Mouse (Mus musculus) C2C12 (cell line): ENCODE measurements around the gene Rras2.

Experiments used
- CEBPB ChIP-seq: IDR thresholded peaks from one replicate; pipeline ENCODE4 v1.6.1; 2011; ENCODE audit warnings: low read depth, mild to moderate bottlenecking, control low read depth, moderate library complexity
- CTCF ChIP-seq: IDR thresholded peaks from one replicate; pipeline ENCODE4 v1.5.1; 2011; ENCODE audit not compliant: control insufficient read depth, insufficient read depth, insufficient read length
- FOSL1 ChIP-seq: IDR thresholded peaks from one replicate; pipeline ENCODE4 v1.8.0; 2011; ENCODE audit warnings: mild to moderate bottlenecking, low read length; ENCODE audit not compliant: poor library complexity, insufficient read depth, severe bottlenecking
- MAX ChIP-seq: IDR thresholded peaks from one replicate; pipeline ENCODE4 v1.6.1; 2011; ENCODE audit warnings: mild to moderate bottlenecking, control low read depth
- MYOG ChIP-seq: IDR thresholded peaks from one replicate; pipeline ENCODE4 v1.6.1; 2011; ENCODE audit not compliant: control insufficient read depth, insufficient read length; ENCODE audit errors: extremely low read depth
- USF1 ChIP-seq: IDR thresholded peaks from one replicate; pipeline ENCODE4 v1.6.1; 2011; ENCODE audit warnings: low read depth, mild to moderate bottlenecking, control low read depth, moderate library complexity

DNA sequence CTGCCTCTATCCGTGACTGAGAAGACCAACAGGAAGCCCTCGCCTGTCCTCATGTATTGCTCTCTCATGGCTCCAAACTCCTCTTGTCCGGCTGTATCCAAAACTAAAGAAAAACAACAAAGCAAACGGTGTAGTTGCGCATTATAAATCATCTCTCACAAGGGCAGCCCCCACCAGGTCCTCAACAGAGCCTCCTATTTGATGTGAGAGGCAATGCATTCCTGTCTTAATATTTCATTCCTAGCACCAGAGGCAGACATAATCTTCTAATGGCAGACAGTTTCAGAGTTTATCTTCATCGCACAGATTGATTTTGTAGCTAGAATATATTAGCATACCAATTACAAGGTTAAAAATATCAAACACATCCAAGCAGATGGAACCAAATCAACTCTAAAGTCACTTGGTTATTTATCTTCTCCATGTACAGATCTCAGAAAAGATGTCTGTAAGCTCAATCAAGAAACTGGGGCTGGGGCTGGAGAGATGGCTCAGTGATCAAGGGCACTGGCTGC, 58.6 kb downstream of the Rras2 start:
- TF ChIP-seq CTCF (no peak), USF1 (no peak), FOSL1 (no peak), MAX (no peak), MYOG (no peak), CEBPB (no peak)
